Mouse (Mus musculus): ENCODE measurements around the gene Tmem168.

GRCm38 (mm10) chr6:13537275-13537964 lies 70.5 kb downstream of the Tmem168 start:
- TF ChIP-seq CTCF (IDR thresholded peaks at IDR 0.05; ENCODE audit: insufficient read depth, low read length), result no peak
- no peak for TF ChIP-seq POLR2A (IDR thresholded peaks at IDR 0.05; ENCODE audit: borderline replicate concordance, extremely low read depth, low read depth, low read length)
